Mouse (Mus musculus): ENCODE results near the gene Usp17lb.
"Not testable (repeated sequence)": the region's sequence is repeated elsewhere in the genome, so short reads cannot be mapped to it uniquely, and the experiment has no call there.

Usp17lb gene

GRCm38 (mm10) chr7:104842503-104842902, at the start of gene Usp17lb:
Usp17lb (minus strand) TSS chr7:104842603.
- DNase-seq (ENCODE audit: low read depth in 2 of 2, low spot score in 2 of 2): no peak

GRCm38 (mm10) chr7:104877731-104878130, 35.3 kb upstream of the Usp17lb start, which contains the start of gene Olfr665:
Olfr665 (plus strand) TSS chr7:104878031.
- DNase-seq (ENCODE audit: low read depth in 2 of 2, low spot score in 2 of 2): no peak

- no peak for DNase-seq (ENCODE audit: low read depth in 2 of 2, low spot score in 2 of 2)
These were observed 19.0 kb upstream of the Usp17lb start for GRCm38 (mm10) chr7:104861381-104861780.

GRCm38 (mm10) chr7:104857683-104858082, 15.3 kb upstream of the Usp17lb start:
- DNase-seq (ENCODE audit: low read depth in 2 of 2, low spot score in 2 of 2): no peak

- DNase-seq (ENCODE audit: low read depth in 2 of 2, low spot score in 2 of 2): not testable (repeated sequence)
These were observed 14.3 kb upstream of the Usp17lb start, which contains the start of gene Usp17la for GRCm38 (mm10) chr7:104856709-104857108. Usp17la (plus strand) TSS chr7:104857009.

GRCm38 (mm10) chr7:104855248-104855750, 12.9 kb upstream of the Usp17lb start:
- DNase-seq (ENCODE audit: low read depth in 2 of 2, low spot score in 2 of 2): no peak

- not testable (repeated sequence) for DNase-seq (ENCODE audit: low read depth in 2 of 2, low spot score in 2 of 2)
These were observed 9.1 kb upstream of the Usp17lb start for GRCm38 (mm10) chr7:104851546-104851945.

- DNase-seq (ENCODE audit: low read depth in 2 of 2, low spot score in 2 of 2): no peak
These were observed 1.4 kb upstream of the Usp17lb start for GRCm38 (mm10) chr7:104843731-104844287.

GRCm38 (mm10) chr7:104810335-104810734, 32.1 kb downstream of the Usp17lb start:
- not testable (repeated sequence) for DNase-seq (ENCODE audit: low read depth in 2 of 2, low spot score in 2 of 2)

- no peak for DNase-seq (ENCODE audit: low read depth in 2 of 2, low spot score in 2 of 2)
These were observed 51.6 kb downstream of the Usp17lb start for GRCm38 (mm10) chr7:104790796-104791195.

All from CD8-positive naive resting alpha-beta T cell, adult 2 months (primary cell).